Mouse (Mus musculus) stomach, embryonic 14.5 days (tissue): Measurements from ENCODE around the gene Izumo1. TPM values are rescaled to one million over a fixed set of nuclear protein-coding genes. Genes with fewer than 3 reads are reported as not detected.
"Not testable (repeated sequence)": the region's sequence is repeated elsewhere in the genome, so short reads cannot be mapped to it uniquely, and the experiment has no call there.

Experiments used
- ATAC-seq: fragments of 200-750 bp; cut with Nextera tagmentation; 2 replicates; pipeline ENCODE4 v1.8.0; 2017; ENCODE audit warnings: low read depth, moderate TSS enrichment; ENCODE audit not compliant: insufficient number of reproducible peaks, insufficient read depth, low FRiP score
- H3K27ac ChIP-seq: fragments of 300-500 bp; sonication (generic); 2 replicates; pipeline ENCODE4 v1.5.1; 2014; ENCODE audit warnings: mild to moderate bottlenecking, low read length, moderate library complexity, mixed read lengths
- H3K27me3 ChIP-seq: fragments of 300-500 bp; sonication (generic); 2 replicates; pipeline ENCODE4 v1.6.1; 2014; ENCODE audit warnings: low read length, control low read depth, mixed read lengths; ENCODE audit not compliant: control insufficient read depth, insufficient read depth
- H3K36me3 ChIP-seq: fragments of 300-500 bp; sonication (generic); 2 replicates; pipeline ENCODE4 v1.6.1; 2014; ENCODE audit warnings: mild to moderate bottlenecking, control low read depth, low read length, moderate library complexity, mixed read lengths; ENCODE audit not compliant: control insufficient read depth, insufficient read depth
- H3K4me1 ChIP-seq: fragments of 300-500 bp; sonication (generic); 2 replicates; pipeline ENCODE4 v1.6.1; 2014; ENCODE audit warnings: low read length, control low read depth, mixed read lengths; ENCODE audit not compliant: control insufficient read depth, insufficient read depth
- H3K4me2 ChIP-seq: fragments of 300-500 bp; sonication (generic); replicated peaks from 2 replicates; pipeline ENCODE4 v1.6.1; 2014; ENCODE audit warnings: low read depth, low read length, control low read depth
- H3K4me3 ChIP-seq: fragments of 300-500 bp; sonication (generic); 2 replicates; pipeline ENCODE4 v1.5.1; 2014; ENCODE audit warnings: low read depth, low read length, control low read depth
- H3K9ac ChIP-seq: fragments of 300-500 bp; sonication (generic); replicated peaks from 2 replicates; pipeline ENCODE4 v1.6.1; 2014; ENCODE audit warnings: low read depth, mild to moderate bottlenecking, control low read depth, low read length, moderate library complexity, mixed read lengths
- H3K9me3 ChIP-seq: fragments of 300-500 bp; sonication (generic); 2 replicates; pipeline ENCODE4 v1.6.1; 2016; ENCODE audit warnings: low read depth, low read length, control low read depth; ENCODE audit not compliant: control insufficient read depth
- WGBS: fragments of 180-500 bp; shearing (Covaris S2); extraction: QIAGEN DNeasy Blood & Tissue Kit; methylation state at CpG from one replicate; pipeline ENCODE4 v1.1.7; 2014; 5-methylcytosine and 5-hydroxymethylcytosine counted together
- polyA plus RNA-seq: library from polyadenylated mRNA; unstranded; fragments of >200 nt; fragmentation: Nextera tagmentation; extraction: Ambion mirVana; gene quantifications from 2 replicates; pipeline ENCODE4 v1.2.1, GENCODE M21; 2014

The Izumo1 gene
- polyA plus RNA-seq, 1 experiment from 2014 or later: 0.23 TPM

GRCm38 (mm10) chr7:45654424-45655047, 32.9 kb downstream of the Izumo1 start:
- peak; percentile 47; the same call in 1 of the 2 replicates for ATAC-seq
- Histone ChIP-seq H3K27ac (no peak overlapping the region), H3K4me3 (no peak overlapping the region), H3K4me1 (no peaks in the 10 kb centered on the region), H3K4me2 (peak overlapping the region; percentile 22), H3K36me3 (no peaks in the 10 kb centered on the region), H3K9ac (no peak overlapping the region), H3K27me3 (no peaks in the 10 kb centered on the region), H3K9me3 (peaks cover 5% of the 10 kb centered on the region; the same call in 1 of the 2 replicates)
- WGBS: 32% methylated on average over 17 of the region's 17 CpGs

GRCm38 (mm10) chr7:45660746-45661478, 39.3 kb downstream of the Izumo1 start:
- 77% methylated on average over 11 of the region's 11 CpGs for WGBS
- Histone ChIP-seq H3K4me3 (no peak overlapping the region), H3K27me3 (no peaks in the 10 kb centered on the region), H3K4me1 (peaks cover 10% of the 10 kb centered on the region; the same call in 1 of the 2 replicates), H3K9ac (no peak overlapping the region), H3K4me2 (no peak overlapping the region), H3K9me3 (peaks cover 5% of the 10 kb centered on the region; the same call in 1 of the 2 replicates), H3K27ac (no peak overlapping the region), H3K36me3 (no peaks in the 10 kb centered on the region)
- no peak for ATAC-seq

- 92% methylated on average over 5 of the region's 6 CpGs for WGBS
- not testable (repeated sequence) for H3K4me2 ChIP-seq, ATAC-seq, H3K9me3 ChIP-seq, H3K27ac ChIP-seq, H3K9ac ChIP-seq, H3K36me3 ChIP-seq, H3K27me3 ChIP-seq, H3K4me1 ChIP-seq, H3K4me3 ChIP-seq
Measured at GRCm38 (mm10) chr7:45661702-45662101, 40.1 kb downstream of the Izumo1 start.

- H3K4me2 ChIP-seq: peak overlapping the region; percentile 14; the same call in 1 of the 2 replicates
Measured at GRCm38 (mm10) chr7:45665303-45666138, 43.9 kb downstream of the Izumo1 start.

GRCm38 (mm10) chr7:45666161-45666560, 44.5 kb downstream of the Izumo1 start, which contains the start of gene Fut2:
TSS of gene Fut2 (minus strand) at chr7:45666394.
- ATAC-seq: 0 out of 2 replicates have a peak, but pooled peaks have one; percentile 21
- WGBS: 73% methylated on average over 7 of the region's 7 CpGs
- peak within 1 kb of the TSS; percentile 14; the same call in 1 of the 2 replicates for H3K4me2 ChIP-seq
- no peaks in the 10 kb centered on the region for H3K27me3 ChIP-seq
- no peak within 1 kb of the TSS for H3K9ac ChIP-seq
- no peak within 1 kb of the TSS for H3K27ac ChIP-seq
- no peak within 1 kb of the TSS for H3K4me3 ChIP-seq
- H3K4me1 ChIP-seq: peaks cover 18% of the 10 kb centered on the region; the same call in 1 of the 2 replicates
- no peaks in the 10 kb centered on the region for H3K9me3 ChIP-seq
- no peaks in the 10 kb centered on the region for H3K36me3 ChIP-seq

More at GRCm38 (mm10) chr7:45665303-45666138, 43.9 kb downstream of the Izumo1 start:
- peak; percentile 37; the same call in 1 of the 2 replicates for ATAC-seq
- Histone ChIP-seq H3K4me1 (peaks cover 18% of the 10 kb centered on the region; the same call in 1 of the 2 replicates), H3K9me3 (no peaks in the 10 kb centered on the region), H3K4me3 (no peak overlapping the region), H3K36me3 (no peaks in the 10 kb centered on the region), H3K27me3 (no peaks in the 10 kb centered on the region), H3K9ac (no peak overlapping the region), H3K27ac (no peak overlapping the region)
- WGBS: 50% methylated on average over 13 of the region's 13 CpGs

- Histone ChIP-seq H3K9ac (no peak overlapping the region), H3K4me3 (no peak overlapping the region), H3K27ac (no peak overlapping the region), H3K36me3 (no peaks in the 10 kb centered on the region), H3K4me1 (peaks cover 18% of the 10 kb centered on the region; the same call in 1 of the 2 replicates), H3K9me3 (no peaks in the 10 kb centered on the region), H3K27me3 (no peaks in the 10 kb centered on the region), H3K4me2 (no peak overlapping the region)
- ATAC-seq: no peak
- 76% methylated on average over 14 of the region's 14 CpGs for WGBS
Measured at GRCm38 (mm10) chr7:45667761-45668160, 46.1 kb downstream of the Izumo1 start.

- Histone ChIP-seq H3K4me3 (no peak overlapping the region), H3K4me1 (peaks cover 18% of the 10 kb centered on the region; the same call in 1 of the 2 replicates), H3K36me3 (no peaks in the 10 kb centered on the region), H3K4me2 (no peak overlapping the region), H3K27me3 (no peaks in the 10 kb centered on the region), H3K9me3 (no peaks in the 10 kb centered on the region), H3K27ac (no peak overlapping the region), H3K9ac (no peak overlapping the region)
- no peak for ATAC-seq
- WGBS: 94% methylated on average over 9 of the region's 9 CpGs
Measured at GRCm38 (mm10) chr7:45668921-45669320, 47.3 kb downstream of the Izumo1 start.
